Mouse (Mus musculus): Measurements from ENCODE around the gene B4galnt1. TPM values are rescaled to one million over a fixed set of nuclear protein-coding genes. Genes with fewer than 3 reads are reported as not detected.
"Not testable (repeated sequence)": the region's sequence is repeated elsewhere in the genome, so short reads cannot be mapped to it uniquely, and the experiment has no call there.

The B4galnt1 gene
- polyA plus RNA-seq, 1 experiment from 2014 or later = 6.2 TPM

GRCm38 (mm10) chr10:127127711-127128279, 37.2 kb upstream of the B4galnt1 start:
- no peak overlapping the region for H3K9ac ChIP-seq
- no peaks in the 10 kb centered on the region for H3K27me3 ChIP-seq
- no peaks in the 10 kb centered on the region for H3K36me3 ChIP-seq
- no peaks in the 10 kb centered on the region for H3K4me1 ChIP-seq
- no peaks in the 10 kb centered on the region for H3K9me3 ChIP-seq
- H3K27ac ChIP-seq = no peak overlapping the region
- 67% methylated on average over 7 of the region's 7 CpGs for WGBS
- no peak for ATAC-seq (ENCODE audit: insufficient number of reproducible peaks, insufficient read depth, low FRiP score, low TSS enrichment)
- no peak overlapping the region for H3K4me2 ChIP-seq (replicated peaks)
- H3K4me3 ChIP-seq = no peak overlapping the region

- Histone ChIP-seq H3K9me3 (no peaks in the 10 kb centered on the region), H3K27me3 (no peaks in the 10 kb centered on the region), H3K4me3 (no peak overlapping the region), H3K36me3 (no peaks in the 10 kb centered on the region), H3K9ac (no peak overlapping the region), H3K4me2 (replicated peaks) (no peak overlapping the region), H3K27ac (no peak overlapping the region), H3K4me1 (no peaks in the 10 kb centered on the region)
- 84% methylated on average over 4 of the region's 4 CpGs for WGBS
- ATAC-seq (ENCODE audit: insufficient number of reproducible peaks, insufficient read depth, low FRiP score, low TSS enrichment) = no peak
These were observed 35.6 kb upstream of the B4galnt1 start for GRCm38 (mm10) chr10:127129431-127129830.

GRCm38 (mm10) chr10:127132469-127132868, 32.6 kb upstream of the B4galnt1 start:
- no peak for ATAC-seq (ENCODE audit: insufficient number of reproducible peaks, insufficient read depth, low FRiP score, low TSS enrichment)
- no peak overlapping the region for H3K4me2 ChIP-seq (replicated peaks)

GRCm38 (mm10) chr10:127134394-127135035, 30.5 kb upstream of the B4galnt1 start:
- 85% methylated on average over 3 of the region's 3 CpGs for whole genome bisulfite sequencing
- H3K4me2 ChIP-seq (replicated peaks); H3K27me3 ChIP-seq; H3K36me3 ChIP-seq; H3K27ac ChIP-seq; H3K9ac ChIP-seq; H3K4me1 ChIP-seq; H3K4me3 ChIP-seq; ATAC-seq (ENCODE audit: insufficient number of reproducible peaks, insufficient read depth, low FRiP score, low TSS enrichment); H3K9me3 ChIP-seq: not testable (repeated sequence)

More at GRCm38 (mm10) chr10:127132469-127132868, 32.6 kb upstream of the B4galnt1 start:
- no peaks in the 10 kb centered on the region for H3K4me1 ChIP-seq
- no peaks in the 10 kb centered on the region for H3K36me3 ChIP-seq
- no peaks in the 10 kb centered on the region for H3K27me3 ChIP-seq
- H3K27ac ChIP-seq = no peak overlapping the region
- H3K9ac ChIP-seq = no peak overlapping the region
- WGBS = 63% methylated on average over 5 of the region's 5 CpGs
- no peaks in the 10 kb centered on the region for H3K9me3 ChIP-seq
- H3K4me3 ChIP-seq = no peak overlapping the region

GRCm38 (mm10) chr10:127135118-127135836, 29.7 kb upstream of the B4galnt1 start:
- Histone ChIP-seq H3K27ac (no peak overlapping the region), H3K4me2 (replicated peaks) (no peak overlapping the region), H3K27me3 (no peaks in the 10 kb centered on the region), H3K36me3 (no peaks in the 10 kb centered on the region), H3K4me3 (no peak overlapping the region), H3K4me1 (no peaks in the 10 kb centered on the region), H3K9me3 (no peaks in the 10 kb centered on the region), H3K9ac (no peak overlapping the region)
- WGBS = 47% methylated on average over 8 of the region's 8 CpGs
- ATAC-seq (ENCODE audit: insufficient number of reproducible peaks, insufficient read depth, low FRiP score, low TSS enrichment) = no peak

GRCm38 (mm10) chr10:127136510-127136909, 28.5 kb upstream of the B4galnt1 start:
- no peak overlapping the region for H3K9ac ChIP-seq
- H3K9me3 ChIP-seq = no peaks in the 10 kb centered on the region
- no peaks in the 10 kb centered on the region for H3K36me3 ChIP-seq
- WGBS = 83% methylated on average over 4 of the region's 4 CpGs
- no peak overlapping the region for H3K4me2 ChIP-seq (replicated peaks)
- H3K4me3 ChIP-seq = no peak overlapping the region
- H3K27ac ChIP-seq = no peak overlapping the region
- H3K4me1 ChIP-seq = no peaks in the 10 kb centered on the region
- H3K27me3 ChIP-seq = no peaks in the 10 kb centered on the region
- no peak for ATAC-seq (ENCODE audit: insufficient number of reproducible peaks, insufficient read depth, low FRiP score, low TSS enrichment)

GRCm38 (mm10) chr10:127137896-127138295, 27.1 kb upstream of the B4galnt1 start:
- 82% methylated on average over 3 of the region's 3 CpGs for WGBS
- Histone ChIP-seq H3K4me2 (replicated peaks) (no peak overlapping the region), H3K27ac (no peak overlapping the region), H3K4me1 (no peaks in the 10 kb centered on the region), H3K27me3 (no peaks in the 10 kb centered on the region), H3K36me3 (no peaks in the 10 kb centered on the region), H3K9me3 (no peaks in the 10 kb centered on the region), H3K9ac (no peak overlapping the region), H3K4me3 (no peak overlapping the region)
- no peak for ATAC-seq (ENCODE audit: insufficient number of reproducible peaks, insufficient read depth, low FRiP score, low TSS enrichment)

GRCm38 (mm10) chr10:127138328-127139141, 26.5 kb upstream of the B4galnt1 start:
- H3K4me2 ChIP-seq (replicated peaks) = no peak overlapping the region
- no peak overlapping the region for H3K9ac ChIP-seq
- H3K4me3 ChIP-seq = no peak overlapping the region
- H3K36me3 ChIP-seq = no peaks in the 10 kb centered on the region
- no peaks in the 10 kb centered on the region for H3K27me3 ChIP-seq
- H3K4me1 ChIP-seq = no peaks in the 10 kb centered on the region
- no peak for ATAC-seq (ENCODE audit: insufficient number of reproducible peaks, insufficient read depth, low FRiP score, low TSS enrichment)
- H3K27ac ChIP-seq = no peak overlapping the region
- no peaks in the 10 kb centered on the region for H3K9me3 ChIP-seq
- WGBS = 89% methylated on average over 18 of the region's 18 CpGs

GRCm38 (mm10) chr10:127140971-127141370, 24.1 kb upstream of the B4galnt1 start:
- no peak overlapping the region for H3K9ac ChIP-seq
- H3K4me1 ChIP-seq = no peaks in the 10 kb centered on the region
- H3K4me2 ChIP-seq (replicated peaks) = no peak overlapping the region
- no peaks in the 10 kb centered on the region for H3K9me3 ChIP-seq
- ATAC-seq (ENCODE audit: insufficient number of reproducible peaks, insufficient read depth, low FRiP score, low TSS enrichment) = no peak
- H3K27ac ChIP-seq = no peak overlapping the region
- 85% methylated on average over 11 of the region's 11 CpGs for WGBS
- no peak overlapping the region for H3K4me3 ChIP-seq
- no peaks in the 10 kb centered on the region for H3K36me3 ChIP-seq
- H3K27me3 ChIP-seq = no peaks in the 10 kb centered on the region

- ATAC-seq (ENCODE audit: insufficient number of reproducible peaks, insufficient read depth, low FRiP score, low TSS enrichment) = no peak
- H3K4me3 ChIP-seq = no peak overlapping the region
- no peaks in the 10 kb centered on the region for H3K27me3 ChIP-seq
- no peak overlapping the region for H3K4me2 ChIP-seq (replicated peaks)
- H3K9ac ChIP-seq = no peak overlapping the region
- H3K4me1 ChIP-seq = no peaks in the 10 kb centered on the region
- H3K9me3 ChIP-seq = no peaks in the 10 kb centered on the region
- no peak overlapping the region for H3K27ac ChIP-seq
- no peaks in the 10 kb centered on the region for H3K36me3 ChIP-seq
- WGBS = 78% methylated on average over 8 of the region's 8 CpGs
These were observed 23.5 kb upstream of the B4galnt1 start for GRCm38 (mm10) chr10:127141500-127141899.

- no peaks in the 10 kb centered on the region for H3K27me3 ChIP-seq
- H3K36me3 ChIP-seq = no peaks in the 10 kb centered on the region
- no peak overlapping the region for H3K4me3 ChIP-seq
- H3K4me2 ChIP-seq (replicated peaks) = no peak overlapping the region
- WGBS = 83% methylated on average over 8 of the region's 8 CpGs
- H3K27ac ChIP-seq = no peak overlapping the region
- no peaks in the 10 kb centered on the region for H3K4me1 ChIP-seq
- no peaks in the 10 kb centered on the region for H3K9me3 ChIP-seq
- ATAC-seq (ENCODE audit: insufficient number of reproducible peaks, insufficient read depth, low FRiP score, low TSS enrichment) = no peak
- no peak overlapping the region for H3K9ac ChIP-seq
These were observed 21.8 kb upstream of the B4galnt1 start for GRCm38 (mm10) chr10:127143228-127143627.
